Mouse (Mus musculus): ENCODE results near the gene Bid. TPM values are rescaled to one million over a fixed set of nuclear protein-coding genes. Genes with fewer than 3 reads are reported as not detected.
"Not testable (repeated sequence)": the region's sequence is repeated elsewhere in the genome, so short reads cannot be mapped to it uniquely, and the experiment has no call there.

Bid gene
- total RNA-seq, 2 experiments from 2014 or later, result 10.7 to 12.7 TPM

DNA sequence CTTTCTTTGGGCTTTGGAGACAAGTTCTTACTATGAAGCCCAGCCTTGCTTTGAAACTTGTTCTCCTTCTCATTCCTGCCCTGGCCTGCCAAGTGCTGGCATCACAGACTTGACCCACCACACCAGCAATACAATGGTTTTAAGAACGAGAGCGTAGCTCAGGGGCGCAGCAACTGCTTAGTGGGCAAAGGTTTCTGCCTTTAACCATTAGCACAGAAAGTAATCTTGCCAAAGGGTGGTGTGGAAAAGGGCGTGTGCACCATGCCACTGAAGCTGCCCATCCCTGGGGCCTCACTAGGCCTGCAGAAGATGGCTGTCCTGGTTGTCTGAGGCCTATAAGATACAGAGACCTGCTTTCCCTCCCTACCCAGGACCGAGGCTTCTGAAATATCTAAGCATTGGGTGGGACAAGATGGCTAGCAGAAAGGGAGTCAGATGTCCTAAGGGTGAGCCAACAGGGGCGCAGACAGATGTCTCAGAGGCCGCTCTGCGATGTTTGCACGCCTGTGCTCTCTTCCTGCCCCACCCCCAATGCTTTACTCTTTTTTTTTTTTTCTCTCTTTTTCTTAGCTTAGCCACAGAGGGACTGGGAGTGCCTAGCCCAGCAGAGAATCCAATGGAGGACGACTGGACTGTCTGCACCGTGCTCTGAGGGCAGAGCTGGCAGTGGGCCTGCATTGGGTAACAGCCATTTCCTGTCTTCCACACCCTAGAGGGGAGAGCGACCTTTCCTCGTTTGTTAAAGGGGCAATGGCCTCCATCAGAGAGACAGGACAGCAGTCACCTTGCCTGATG is 5.2 kb downstream of the Bid start:
- intact Hi-C loops (cut with DNase I), result no loop called here
- DNase-seq (ENCODE audit: low spot score in 2 of 2), result no peak

DNA sequence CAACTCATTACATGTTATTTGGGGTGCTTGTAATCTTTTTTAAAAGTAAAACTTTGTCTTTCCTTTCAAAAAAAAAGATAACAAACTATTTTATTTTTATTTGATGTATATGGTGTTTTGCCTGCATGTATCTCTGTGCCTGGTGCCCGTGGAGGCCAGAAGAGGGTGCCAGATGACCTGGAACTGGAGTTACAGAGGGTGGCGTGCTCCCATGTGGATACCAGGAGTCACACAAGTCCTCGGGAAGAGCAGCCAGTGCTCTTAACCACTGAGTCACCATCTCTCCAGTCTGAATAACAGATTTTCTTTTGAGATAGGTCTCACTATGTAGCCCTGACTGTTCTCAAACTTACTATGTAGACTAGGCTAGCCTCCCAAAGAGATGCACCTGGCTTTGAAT is 7.2 kb downstream of the Bid start:
- no peak for DNase-seq (ENCODE audit: low spot score in 2 of 2)

DNA sequence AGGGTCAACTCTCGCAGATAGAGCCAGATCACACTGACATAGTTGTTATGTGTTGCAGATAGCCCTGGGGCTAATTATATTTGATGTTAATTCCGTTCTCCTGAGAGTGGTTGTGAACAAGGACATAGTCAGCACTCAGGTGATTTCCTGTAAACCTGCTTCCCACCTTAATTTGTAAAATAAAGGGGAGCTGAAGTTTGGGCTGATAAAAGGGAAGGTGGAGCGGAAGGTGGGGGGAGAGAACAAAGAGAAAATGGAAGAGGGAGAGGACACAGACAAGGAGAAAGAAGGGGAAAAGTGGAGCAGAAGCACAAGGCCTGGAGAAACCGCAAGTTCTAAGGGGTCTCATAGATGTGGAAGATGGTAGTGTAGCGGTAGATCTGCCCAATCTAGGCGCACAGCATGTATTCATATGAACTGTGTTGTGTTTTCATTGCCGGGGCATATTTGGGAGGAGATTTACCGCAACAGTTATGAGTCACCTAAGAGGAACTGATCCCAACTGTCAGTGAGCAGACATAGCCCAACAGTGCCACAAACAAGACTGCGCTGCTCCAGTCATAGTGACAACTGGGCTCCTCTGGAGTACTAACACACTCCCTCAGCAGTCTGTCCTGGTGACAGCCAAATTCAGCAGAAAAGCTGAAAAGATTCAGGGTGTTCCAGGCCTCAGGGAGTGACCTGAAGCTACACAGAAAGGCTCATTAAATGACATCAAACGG is 8.6 kb downstream of the Bid start:
- intact Hi-C loops (cut with DNase I), result not testable (repeated sequence)

More for the DNA sequence above, 7.2 kb downstream of the Bid start:
- intact Hi-C loops (cut with DNase I), result no loop called here

DNA sequence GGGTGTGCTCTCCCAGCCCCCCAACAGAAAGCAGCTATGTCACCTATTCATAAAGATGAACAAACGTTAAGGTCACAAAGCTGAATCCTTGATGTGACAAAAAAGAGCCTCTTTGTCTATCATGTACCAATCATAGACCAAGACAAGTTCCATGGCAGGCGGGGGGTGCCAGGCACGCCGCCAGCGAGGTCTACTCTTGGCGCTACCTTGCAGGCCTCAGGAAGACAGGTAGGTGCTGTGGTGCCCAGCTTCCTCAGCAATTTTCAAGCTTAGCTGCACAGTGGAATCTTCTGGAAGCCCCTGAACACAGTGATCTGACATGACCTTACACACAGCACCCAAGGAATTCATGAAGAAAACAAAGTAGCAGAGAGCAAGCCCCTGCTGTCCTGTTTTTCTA is 10.1 kb downstream of the Bid start:
- intact Hi-C loops (cut with DNase I), result no loop called here
- no peak for DNase-seq (ENCODE audit: low spot score in 2 of 2)

More for the DNA sequence above, 8.6 kb downstream of the Bid start:
- not testable (repeated sequence) for DNase-seq (ENCODE audit: low spot score in 2 of 2)

DNA sequence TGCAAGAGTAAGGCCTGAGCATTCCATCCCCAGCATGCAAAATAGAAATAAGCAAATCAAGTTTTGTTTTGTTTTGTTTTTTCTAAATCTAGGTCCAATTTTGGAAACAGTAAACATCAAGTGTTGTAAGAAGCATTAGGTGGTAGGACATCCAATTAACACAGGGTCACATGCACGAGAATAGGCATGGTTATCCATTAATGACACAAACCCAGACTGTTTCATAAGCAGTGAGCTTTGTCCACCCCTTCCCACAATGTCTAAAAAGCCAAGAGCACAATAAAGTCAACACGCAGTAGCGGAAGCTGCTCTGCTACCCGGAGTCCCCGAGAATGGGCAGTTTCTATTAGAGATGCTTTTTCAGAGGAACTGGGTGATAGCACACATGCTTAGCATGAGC is 11.5 kb downstream of the Bid start:
- intact Hi-C loops (cut with DNase I), result no loop called here
- no peak for DNase-seq (ENCODE audit: low spot score in 2 of 2)

DNA sequence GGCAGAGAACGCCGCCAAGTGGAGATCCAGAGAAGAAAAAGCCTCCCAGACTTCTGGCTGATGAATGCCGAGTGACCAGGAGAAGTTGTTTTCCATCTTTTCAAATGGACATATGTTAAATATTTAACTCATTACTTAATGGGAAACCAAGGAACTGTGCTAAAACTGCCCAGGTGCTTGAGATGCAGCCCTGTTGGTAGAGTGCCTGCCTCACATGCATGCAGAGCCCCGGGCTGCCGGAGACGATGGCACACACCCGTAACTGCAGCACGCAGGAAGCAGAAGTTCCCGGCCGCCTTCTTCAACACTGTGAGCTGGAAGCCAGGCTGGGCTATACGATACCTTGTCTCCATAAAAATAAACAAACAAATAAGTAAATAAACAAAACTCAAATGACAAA is 12.7 kb downstream of the Bid start:
- intact Hi-C loops (cut with DNase I), result no loop called here
- DNase-seq (ENCODE audit: low spot score in 2 of 2), result no peak

DNA sequence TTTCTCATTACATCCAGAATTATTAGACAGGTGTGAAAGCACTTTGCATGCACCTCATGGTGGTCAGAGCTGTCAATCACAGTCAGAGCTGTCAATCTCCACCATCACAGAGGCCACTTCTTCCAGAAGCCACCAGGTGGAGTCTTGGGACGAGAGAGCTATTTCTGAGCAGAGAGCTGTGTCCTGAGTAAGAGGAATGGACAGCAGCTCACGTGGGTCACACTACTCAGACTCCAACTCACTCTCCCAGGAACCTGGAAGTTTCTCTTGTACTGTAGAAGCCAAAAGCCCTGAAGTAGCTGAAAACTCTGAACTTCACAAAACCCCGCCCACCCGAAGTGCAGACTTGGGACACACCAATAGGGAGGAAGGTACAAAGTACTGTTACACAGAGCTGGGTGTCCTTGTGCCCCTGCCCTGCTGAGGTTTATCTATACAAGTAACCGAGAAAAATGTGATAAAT is 13.2 kb downstream of the Bid start:
- intact Hi-C loops (cut with DNase I), result no loop called here
- no peak for DNase-seq (ENCODE audit: low spot score in 2 of 2)

DNA sequence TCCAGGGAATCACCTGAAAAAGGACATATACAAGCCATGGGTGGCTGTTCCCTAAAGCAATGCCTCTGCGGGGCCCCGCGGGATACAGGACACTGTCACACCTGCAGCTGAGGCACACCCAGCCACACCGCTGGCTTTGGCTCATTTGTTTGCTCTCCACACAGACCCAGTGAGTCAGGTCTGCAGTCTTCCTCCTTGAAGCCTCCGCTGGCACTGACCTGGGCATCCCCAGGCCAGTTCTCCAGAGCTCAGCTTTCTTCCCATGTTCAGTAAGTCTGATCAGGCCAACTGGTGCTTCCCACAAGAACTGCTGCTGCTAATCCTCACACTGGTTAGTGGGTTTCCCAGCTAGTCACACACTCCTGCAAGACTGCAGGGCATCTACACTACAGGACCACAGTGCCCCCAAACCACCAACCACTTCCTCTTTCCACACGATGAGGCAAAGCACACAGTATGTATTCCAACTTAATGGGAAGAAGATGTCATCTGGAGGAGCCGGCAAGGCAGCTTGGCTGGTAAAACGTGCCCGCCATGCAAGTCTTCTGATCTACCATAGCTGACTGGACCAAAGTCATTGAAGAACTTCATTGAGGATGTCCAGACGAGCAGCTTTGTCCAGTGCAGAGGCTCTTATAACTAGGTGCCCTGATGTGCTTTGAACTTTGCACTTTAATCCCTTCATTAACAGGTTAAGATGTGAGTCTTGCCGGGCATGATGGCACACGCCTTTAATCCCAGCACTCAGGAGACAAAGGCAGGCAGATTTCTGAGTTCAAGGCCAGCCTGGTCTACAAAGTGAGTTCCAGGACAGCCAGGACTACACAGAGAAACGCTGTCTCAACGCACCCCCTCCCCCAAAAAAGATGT is 14.6 kb downstream of the Bid start:
- intact Hi-C loops (cut with DNase I), result no loop called here

DNA sequence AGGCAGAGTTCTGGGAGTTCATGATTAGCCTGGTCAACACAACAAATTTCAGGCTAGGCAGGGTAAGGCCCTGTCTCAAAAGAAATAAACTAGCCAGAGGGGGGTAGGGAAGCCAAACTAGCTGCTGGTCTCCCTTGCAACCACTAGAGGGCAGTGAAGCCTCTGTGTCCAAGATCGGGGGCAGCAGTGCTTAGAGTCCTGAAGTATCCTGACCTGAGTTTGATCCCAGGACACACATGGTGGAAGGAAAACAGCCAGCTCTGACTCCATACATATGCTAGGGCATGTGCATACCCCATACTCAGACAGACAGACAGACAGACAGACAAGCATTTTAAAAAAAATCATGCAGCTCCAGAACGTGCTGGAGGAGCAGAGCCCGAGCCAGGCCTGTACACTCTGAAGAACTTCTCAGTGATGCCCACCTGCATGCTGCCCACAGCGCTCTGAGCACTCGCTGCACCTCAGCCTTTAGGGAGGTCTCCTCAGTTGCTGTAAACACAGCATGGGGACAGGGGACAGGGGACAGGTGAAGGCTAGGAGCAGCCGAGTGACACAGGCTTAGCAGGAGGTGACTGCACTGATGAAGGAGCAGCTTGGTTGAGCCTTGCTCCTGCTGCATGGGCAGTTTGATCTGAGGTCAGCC is 18.3 kb downstream of the Bid start:
- intact Hi-C loops (cut with DNase I), result loop anchor here (5.0 kb wide), 1 partner anchor 279 kb away; no protein-coding TSS in a partner anchor
- DNase-seq (ENCODE audit: low spot score in 2 of 2), result peak; percentile 30 to 49

More for the DNA sequence above, 14.6 kb downstream of the Bid start:
- no peak for DNase-seq (ENCODE audit: low spot score in 2 of 2)

DNA sequence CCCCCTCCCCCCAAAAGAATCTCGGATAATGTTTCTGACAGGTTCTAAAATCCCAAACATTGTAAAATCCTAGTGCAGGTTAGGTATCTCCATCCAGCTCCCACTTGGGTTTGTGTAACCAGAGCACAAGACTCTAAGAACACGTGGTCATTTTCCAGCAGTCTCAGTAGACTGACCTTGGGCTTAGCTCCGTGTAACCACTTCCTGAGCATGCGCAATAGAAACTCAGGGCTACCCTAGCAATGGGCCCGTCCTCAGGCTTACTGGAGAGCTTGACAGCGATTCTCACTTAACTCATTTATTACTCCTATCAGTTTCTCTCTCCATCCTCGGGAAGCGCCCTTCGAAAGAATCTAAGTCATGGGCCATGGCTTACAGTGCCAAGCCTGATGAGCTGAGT is 22.1 kb downstream of the Bid start:
- no peak for DNase-seq (ENCODE audit: low spot score in 2 of 2)
- intact Hi-C loops (cut with DNase I), result no loop called here

DNA sequence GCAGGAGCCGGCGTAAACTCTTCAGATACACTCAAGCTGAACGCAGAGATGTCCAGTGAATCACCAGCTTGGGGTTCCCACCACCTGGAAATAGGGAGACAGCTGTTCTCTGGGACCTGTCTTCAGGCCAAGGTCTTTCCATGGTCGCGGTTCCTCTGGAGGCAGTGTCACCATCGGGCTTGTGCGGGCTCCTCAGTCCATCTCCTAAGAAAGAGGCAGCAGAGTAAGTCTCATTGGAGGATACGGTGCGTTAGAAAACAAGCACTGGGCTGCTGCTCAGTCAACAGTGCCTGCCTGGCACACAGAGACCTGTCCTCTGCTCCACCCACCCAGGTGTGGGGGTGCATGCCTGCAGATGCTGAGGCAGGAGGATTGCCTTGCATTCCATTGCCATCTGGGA is 22.6 kb downstream of the Bid start:
- intact Hi-C loops (cut with DNase I), result no loop called here
- no peak for DNase-seq (ENCODE audit: low spot score in 2 of 2)

DNA sequence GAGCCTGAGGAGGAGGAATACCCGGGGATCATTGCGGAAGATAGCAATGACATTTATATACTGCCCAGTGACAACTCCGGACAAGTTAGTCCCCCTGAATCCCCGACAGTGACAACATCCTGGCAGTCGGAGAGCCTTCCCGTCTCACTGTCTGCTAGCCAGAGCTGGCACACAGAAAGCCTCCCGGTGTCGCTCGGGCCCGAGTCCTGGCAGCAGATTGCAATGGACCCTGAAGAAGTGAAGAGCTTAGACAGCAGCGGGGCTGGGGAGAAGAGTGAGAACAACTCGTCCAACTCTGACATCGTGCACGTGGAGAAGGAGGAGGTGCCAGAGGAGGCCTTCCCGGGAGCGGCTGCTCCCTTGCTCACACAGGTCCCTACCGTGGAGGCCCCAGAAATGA is 30.0 kb downstream of the Bid start:
- intact Hi-C loops (cut with DNase I), result no loop called here
- DNase-seq (ENCODE audit: low spot score in 2 of 2), result no peak

DNA sequence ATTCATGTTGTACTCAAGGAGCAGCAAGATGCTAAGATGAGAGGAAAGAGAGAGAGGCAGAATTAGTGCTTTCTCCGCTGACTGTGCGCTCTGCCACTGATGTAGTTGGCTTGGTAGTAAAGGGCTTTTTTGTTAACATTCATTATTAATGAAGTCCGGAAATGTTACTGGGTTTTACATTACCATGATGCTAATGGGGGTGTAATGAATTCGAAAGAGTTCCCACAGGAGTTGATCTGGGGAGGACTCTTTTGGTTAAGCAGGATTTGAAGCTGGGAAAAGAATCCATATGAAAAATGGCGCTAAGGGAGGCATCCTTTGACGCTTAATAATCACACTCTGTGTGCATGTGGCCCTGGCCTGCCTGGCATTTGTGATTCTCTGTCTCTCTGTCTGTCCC is 32.2 kb downstream of the Bid start:
- intact Hi-C loops (cut with DNase I), result no loop called here
- DNase-seq (ENCODE audit: low spot score in 2 of 2), result no peak

DNA sequence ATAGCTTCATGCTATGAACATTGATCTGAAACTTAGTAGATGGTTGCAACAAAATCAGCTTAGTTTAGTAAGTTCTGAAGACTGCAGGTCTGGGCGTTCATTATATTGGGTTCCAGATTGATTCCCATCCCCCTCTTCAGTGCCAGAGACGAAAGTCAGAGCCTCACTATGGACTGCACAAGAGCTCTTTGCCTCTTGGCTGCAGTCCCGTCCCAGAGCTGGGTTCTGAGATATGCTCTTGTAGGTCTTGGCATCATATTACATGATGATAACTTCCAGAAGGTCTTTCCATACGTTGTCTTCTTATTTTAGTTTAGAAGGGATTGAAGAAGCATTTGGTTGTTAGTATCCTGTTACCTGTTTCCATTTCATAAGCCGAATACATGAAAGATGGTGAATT is 37.6 kb downstream of the Bid start:
- intact Hi-C loops (cut with DNase I), result no loop called here

DNA sequence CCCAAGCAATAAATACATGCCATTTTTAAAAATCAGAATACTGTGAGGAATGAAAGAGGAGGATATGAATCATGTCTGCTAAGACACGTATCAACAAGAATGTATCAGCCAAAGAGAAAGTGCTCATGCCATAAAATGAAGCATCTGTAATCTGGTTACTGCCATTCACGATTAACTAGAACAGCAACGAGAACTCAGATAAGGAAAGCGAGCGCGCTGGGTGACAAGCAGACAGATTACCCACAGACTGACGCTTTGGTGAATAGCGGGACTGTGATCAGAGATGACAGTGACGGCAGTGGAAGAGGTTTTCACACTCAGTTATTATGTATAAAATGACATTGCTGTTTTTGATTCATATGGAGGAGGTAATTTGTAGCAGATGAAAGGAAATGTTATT is 42.8 kb downstream of the Bid start:
- intact Hi-C loops (cut with DNase I), result no loop called here
- DNase-seq (ENCODE audit: low spot score in 2 of 2), result no peak

More for the DNA sequence above, 37.6 kb downstream of the Bid start:
- no peak for DNase-seq (ENCODE audit: low spot score in 2 of 2)

DNA sequence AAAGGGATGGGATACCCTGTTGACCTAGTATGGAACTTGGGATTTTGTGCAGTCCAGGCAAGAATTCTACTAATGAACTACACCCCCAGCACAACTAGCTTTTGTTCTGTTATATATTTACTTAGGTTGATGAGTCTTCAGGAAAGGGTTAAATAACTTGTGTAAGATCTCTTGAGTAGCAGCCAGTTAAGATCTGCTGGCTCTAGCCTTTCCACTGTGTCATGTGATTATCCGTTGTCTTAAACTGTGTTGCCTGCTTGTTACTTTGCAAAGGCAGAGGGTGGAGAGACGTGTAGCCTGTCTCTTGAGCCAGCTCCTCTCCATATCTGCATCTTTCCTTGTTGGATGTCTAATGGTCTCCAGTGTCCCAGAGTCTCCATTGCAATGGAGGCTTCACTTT is 45.4 kb downstream of the Bid start:
- no peak for DNase-seq (ENCODE audit: low spot score in 2 of 2)
- intact Hi-C loops (cut with DNase I), result no loop called here

DNA sequence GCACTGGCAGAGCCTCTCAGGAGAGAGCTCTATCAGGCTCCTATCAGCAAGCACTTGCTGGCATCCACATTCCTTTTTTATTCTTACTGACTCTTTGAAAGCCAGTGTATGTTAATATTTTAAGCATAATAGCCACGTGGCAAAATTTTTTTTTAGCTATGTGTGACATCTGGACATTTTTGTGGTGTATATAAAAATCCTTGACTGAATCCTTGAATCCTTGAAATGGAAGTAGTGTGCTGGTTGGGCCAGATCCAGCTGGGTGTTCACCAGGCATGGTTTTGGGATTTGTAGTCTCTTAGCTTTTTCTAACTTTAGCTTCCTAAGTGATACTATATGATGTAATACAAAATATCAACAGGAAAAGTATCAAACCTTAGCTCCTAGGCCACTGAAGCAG is 47.8 kb downstream of the Bid start:
- DNase-seq (ENCODE audit: low spot score in 2 of 2), result peak; percentile 61 to 88
- intact Hi-C loops (cut with DNase I), result no loop called here

DNA sequence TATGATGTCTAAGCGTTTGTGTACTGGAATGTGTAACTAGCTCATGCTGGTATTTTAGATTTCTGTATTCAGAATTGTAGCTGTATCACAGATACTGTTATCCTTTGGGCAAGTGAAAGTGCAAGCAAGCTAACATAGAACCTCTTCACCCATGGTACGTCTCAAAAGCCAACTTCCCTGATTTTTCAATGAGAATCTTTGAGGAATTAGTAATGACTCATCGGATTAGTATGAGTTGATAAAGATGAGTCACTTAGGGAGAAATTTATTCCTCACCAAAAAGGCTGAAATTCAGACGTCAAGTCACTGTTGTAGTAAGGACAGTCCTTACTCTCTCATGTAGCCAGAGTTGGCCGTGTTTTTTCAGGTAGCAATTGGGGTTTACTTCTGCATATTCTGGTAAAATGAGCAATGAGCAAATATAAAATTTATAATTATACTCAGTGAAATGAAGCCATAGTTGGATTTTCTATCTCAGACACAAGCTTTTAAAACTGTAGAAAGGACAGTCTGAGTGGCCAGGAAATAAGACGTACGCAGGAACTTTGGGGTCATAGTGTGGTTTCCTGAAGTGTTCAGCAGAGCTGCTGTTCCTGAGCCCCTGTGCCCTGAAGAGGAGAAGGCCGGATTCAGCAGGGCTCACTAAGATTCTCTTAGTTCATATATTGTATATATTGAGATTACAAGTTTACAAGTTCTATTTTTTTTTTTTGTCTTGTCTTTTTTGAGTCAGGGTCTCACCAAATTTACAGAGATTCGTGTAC is 50.4 kb downstream of the Bid start:
- no peak for DNase-seq (ENCODE audit: low spot score in 2 of 2)
- intact Hi-C loops (cut with DNase I), result no loop called here

DNA sequence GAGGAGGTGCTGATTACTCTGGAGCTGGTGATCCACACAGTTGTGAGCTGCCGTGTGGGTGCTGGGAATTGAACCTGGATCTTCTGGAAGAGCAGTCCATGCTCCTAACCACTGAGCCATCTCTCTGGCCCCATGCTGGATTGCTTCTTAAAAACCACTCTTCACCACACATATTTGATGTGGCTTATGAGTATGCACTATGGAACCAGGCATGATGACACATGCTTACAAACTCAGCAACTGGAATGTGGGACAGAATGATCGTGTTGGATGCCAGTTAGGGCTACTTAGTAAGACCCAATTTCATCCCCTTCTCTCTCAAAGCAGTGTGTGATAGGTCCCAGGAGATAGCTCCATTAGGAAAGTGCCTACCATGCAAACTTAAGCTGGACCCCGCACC is 56.6 kb downstream of the Bid start:
- intact Hi-C loops (cut with DNase I), result no loop called here
- no peak for DNase-seq (ENCODE audit: low spot score in 2 of 2)
